Mouse (Mus musculus) lung, postnatal 10 days (tissue): ENCODE results near the gene Prdm11.

Source experiments
- DNase-seq: peaks from one replicate; pipeline ENCODE4 v3.0.0; 2021

The Prdm11 gene

DNA sequence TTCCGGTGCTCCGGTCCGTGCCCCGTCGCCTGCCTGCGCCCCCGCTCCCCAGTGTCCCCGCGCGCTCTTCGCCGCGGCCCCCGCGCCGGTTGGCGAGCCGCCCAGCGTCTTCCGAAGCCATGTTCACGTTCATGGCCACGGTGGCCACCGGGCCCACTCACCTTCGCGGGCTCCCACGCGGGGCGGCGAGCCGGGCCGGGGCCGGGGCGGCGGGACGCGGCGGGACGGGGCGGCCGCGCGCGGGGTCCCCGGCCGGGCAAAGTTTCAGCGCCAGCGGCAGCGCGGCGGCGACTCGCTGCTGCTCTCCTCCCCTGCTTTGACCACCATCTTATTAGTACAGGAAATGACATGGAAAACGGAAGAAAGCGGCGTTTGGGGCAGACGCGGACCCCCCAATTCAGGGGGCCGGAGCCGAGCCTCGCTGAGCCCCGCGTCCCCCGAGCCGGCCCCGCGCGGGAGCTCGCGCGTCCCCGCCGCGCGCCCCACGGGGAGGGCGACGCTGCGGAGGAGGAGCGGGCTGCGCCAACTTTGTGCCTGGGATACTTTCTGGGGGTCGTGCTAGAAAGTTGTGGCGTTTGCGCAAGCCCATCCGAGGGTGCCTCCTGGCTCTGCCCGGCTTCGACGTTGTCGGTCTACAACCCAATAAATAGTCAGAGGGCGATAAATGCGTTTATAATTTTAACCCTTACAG, at the start of gene Prdm11:
Prdm11 (minus strand) TSS at position 350 of the 691 bp plus-strand sequence.
- peak; percentile 53 for DNase-seq

DNA sequence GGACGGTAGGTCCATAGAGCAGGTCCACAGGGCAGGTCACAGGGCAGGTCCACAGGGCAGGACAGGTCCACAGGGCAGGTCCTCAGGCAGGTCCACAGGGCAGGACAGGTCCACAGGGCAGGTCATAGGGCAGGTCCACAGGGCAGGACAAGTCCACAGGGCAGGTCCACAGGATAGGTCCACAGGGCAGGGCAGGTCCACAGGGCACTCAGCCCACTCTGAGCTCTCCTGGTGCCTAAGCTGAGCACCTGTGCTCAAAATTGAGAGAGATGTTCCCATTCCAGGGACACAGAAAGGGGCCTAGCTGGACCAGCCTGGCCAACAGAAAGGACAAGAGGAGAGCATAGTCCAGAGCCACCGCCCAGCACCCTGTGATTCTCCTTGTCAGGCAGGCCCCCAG, 46.4 kb upstream of the Prdm11 start:
- no peak for DNase-seq

DNA sequence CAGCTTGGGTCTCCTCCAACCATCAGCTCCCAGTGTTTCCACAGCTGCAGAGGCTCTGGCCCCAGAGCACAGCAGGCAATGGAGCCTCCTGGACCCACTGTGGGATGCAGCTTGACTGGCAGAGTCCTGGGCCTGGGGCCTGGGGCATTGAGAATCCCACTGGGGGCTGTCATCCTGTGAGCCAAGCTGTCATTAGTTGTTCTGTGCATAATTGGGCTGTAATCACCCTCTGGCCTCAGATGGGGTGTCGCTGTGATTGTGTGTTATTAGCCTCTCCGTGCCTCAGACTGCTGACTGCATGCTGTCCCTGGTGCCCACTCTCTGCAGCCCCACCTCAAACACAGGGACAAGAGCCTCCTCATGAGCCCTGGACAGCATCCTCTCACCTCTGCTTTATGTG, 45.7 kb upstream of the Prdm11 start:
- no peak for DNase-seq

DNA sequence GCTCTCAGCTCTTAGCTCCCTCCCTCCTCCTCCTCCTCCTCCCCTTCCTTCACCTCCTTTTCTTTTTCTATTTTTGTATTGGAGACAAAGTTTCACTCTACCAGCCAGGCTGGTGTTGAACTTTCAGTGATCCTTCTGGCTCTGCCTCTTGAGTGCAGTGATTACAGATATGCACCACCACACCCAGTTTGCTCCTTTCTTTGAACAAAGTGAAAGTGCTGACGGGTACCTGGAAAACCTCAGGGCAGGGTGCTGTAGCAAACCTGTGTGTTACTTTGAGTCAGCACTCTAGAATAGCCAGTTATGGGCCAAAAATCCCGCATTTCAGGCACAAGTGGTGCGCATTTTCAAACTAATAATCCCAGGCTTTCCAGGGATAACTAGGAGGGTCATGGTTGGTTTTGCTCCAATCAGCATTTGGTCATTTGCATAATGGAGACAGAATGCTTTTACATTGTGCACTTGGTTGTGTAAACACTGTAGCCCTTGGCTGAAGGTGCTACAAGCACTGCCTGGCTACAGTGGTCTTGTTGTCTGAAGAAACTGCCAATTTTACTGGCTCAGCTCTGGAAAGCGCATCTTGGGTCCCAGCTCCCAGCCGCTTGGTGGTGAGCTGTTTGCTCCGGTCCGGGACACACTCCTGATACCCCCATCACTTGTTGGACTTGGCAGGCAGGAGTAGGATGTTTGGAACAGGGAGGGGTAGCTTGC, 43.6 kb upstream of the Prdm11 start:
- DNase-seq: no peak

DNA sequence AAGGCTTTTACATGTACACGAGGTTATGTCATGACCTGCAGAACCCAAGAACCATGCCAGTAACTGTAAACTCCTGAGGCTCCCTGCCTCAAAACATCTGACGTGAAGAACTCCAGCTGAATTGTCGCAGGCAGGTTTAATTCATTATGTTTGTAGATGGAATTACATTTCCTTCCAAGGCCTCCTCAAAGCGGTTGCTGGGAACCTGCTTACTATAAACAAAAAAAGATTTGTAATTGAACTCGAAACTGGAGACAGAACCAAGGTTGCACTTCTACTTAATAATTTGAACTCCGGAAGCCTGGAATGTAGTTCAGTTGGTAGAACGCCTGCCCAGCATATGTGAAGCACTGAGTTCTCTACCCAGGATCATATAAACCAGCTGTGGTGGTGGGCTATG, 42.0 kb upstream of the Prdm11 start:
- no peak for DNase-seq

DNA sequence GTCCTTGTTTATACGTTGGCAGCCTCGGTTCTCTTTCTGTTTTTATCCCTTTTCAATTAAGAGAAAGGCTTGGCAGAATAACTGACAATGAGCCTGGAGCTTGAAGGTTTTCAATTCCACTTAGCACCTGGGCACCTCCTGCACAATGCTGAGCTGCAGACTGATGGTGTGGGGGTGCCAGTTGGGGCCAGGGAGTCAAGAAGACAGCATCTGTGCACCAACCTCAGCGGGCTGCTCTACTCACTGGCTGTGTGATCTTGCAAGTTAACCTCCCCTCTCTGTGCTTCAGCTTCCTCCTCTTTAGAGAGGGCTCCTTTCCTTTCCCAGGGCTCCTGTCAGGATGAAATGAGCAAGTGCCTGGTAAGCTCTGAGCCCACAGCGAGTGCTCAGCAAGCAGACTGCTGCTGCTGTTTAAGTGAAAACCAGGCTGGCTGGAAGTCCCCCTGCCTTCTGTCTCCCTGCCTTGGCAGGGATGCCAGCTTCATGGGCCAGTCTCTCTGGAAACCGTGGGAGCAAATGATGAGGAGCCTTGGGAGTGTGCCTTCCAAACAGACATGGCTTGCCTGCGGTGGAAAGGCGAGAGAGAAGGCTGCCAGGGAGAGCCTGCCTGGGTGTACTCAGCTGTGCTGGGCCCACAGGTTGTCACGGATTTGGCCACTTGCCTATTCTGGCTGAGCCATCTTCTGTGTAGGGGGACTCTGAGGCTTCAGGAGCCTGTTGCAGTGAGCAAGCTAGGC, 39.5 kb upstream of the Prdm11 start:
- no peak for DNase-seq

DNA sequence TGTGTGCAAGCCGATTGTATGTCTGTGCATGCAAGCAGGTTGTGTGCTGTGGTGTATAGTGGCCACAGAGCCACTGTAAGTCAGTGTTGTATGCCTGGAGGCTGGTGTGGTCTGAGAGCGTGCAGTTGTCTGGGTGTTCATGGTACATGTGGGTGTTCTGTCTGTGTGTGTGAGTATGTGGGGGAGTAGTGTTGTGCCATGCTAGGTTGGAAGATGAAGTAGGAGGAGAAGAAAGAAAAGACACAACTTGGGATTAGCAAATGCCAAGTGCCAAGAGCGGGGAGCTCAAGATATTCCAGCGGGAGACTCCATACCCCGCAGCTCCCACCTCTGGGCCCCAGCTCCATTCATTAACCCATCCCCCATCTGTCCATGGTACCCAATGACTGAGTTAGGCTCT, 38.5 kb upstream of the Prdm11 start:
- no peak for DNase-seq

DNA sequence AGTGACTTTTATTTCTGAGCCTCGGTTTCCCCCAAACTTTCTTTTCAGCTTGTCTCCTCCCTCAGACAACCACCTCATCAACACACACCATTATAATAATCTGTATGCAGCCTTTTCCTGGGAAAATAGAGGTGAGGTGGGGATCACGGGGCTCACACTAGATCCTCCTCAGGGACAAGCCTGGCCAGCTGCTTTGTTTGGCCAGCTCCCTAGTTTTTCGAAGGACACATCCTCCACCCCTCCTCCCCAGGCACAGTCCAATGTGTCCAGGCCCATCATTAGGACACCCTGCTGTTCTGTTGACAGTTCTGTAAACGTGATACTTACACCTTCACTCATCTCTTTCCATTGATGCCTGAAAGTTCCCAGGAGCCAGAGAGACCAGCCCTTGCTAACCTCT, 37.4 kb upstream of the Prdm11 start:
- peak; percentile 38 for DNase-seq

DNA sequence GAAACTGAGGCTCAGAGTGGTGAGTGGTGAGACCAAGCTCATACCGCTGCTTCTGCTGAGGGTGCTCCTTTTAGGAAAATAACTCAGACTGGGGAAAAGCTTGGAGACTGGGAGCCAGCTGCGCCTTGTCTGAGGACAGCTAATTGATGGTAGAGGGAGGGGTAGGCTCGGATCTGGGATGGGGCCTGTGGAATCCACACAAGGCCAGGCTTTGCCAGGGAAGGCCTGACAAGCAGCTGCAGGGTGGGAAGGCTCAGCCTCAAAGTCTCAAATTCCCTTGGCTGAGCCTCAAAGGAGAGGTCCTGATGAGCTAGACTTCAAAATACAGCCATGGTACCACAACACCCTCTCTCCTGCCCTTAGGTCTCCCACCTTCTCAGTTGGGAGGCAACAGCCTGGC, 36.9 kb upstream of the Prdm11 start:
- DNase-seq: peak; percentile 87

DNA sequence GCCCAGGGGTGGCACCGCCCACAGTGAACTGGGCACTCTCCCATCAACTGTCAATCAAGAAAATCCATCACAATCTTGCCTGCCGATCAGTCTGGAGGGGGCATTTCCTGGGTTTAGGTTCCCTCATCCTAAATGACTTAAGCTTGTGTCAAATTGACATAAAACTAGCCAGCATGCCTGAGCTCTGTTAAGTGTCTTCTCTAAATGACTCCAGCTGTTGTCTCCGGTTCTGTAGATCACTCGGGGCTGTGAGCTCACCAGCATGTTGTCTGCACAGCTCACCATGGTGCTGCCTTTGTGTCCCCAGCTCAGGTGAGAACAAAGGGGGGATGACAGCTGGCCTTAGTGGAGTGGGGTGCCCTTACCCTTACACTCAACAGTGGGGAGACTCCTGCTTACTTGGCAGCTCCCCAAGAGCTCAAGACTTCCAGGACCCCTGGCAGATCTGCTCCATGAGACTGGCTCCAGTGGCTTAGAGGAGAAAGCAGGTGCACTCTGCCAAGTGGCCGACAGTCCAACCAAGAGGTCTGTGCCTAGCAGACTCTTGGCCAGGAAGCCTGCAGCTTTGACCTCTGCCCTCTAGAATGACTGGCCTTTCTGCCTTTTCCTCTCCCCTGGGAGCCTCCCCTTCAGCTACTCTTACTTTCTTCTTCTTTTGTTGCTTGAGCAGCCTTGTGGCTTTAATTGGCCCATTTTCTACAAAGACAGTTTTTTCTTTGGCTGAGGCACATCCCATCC, 35.1 kb upstream of the Prdm11 start:
- no peak for DNase-seq

DNA sequence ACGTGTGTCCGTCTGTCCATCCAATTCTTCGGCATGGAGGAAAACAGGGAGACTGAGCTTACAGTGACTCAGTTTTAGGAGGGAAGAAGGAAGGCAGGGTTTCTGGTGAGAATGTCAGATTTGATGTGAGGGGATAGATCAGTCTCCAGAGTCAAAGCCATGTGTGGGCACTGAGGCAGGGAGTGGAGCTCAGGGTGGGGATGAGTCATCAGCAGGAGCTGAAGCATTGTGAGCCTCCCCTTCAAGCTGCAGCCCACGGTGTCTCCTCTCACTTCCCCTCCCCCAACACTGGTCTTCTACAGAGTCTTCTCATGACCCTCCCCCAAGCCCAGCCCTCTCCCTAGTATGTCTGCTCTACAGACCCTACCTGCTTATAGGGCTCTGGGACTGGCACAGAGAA, 33.4 kb upstream of the Prdm11 start:
- DNase-seq: no peak

DNA sequence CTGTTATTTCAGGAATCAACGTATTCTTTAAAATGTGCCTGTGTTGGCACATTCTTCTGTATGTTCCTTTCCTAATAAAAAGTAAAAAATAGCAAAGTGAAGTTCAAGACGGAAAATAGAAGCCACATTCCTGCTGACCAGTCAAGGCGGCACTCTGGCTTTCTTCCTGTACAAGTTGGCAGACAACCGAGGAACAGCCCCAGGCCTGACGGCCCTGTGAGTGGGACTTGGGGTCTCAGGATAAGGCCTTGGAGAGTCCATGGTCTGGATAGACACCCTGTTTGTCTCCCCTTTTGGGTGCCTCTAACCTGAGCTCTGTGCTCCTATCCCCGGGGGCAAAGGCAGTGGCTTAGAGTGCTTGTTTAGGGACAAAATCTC, 30.6 kb upstream of the Prdm11 start:
- peak; percentile 31 for DNase-seq

DNA sequence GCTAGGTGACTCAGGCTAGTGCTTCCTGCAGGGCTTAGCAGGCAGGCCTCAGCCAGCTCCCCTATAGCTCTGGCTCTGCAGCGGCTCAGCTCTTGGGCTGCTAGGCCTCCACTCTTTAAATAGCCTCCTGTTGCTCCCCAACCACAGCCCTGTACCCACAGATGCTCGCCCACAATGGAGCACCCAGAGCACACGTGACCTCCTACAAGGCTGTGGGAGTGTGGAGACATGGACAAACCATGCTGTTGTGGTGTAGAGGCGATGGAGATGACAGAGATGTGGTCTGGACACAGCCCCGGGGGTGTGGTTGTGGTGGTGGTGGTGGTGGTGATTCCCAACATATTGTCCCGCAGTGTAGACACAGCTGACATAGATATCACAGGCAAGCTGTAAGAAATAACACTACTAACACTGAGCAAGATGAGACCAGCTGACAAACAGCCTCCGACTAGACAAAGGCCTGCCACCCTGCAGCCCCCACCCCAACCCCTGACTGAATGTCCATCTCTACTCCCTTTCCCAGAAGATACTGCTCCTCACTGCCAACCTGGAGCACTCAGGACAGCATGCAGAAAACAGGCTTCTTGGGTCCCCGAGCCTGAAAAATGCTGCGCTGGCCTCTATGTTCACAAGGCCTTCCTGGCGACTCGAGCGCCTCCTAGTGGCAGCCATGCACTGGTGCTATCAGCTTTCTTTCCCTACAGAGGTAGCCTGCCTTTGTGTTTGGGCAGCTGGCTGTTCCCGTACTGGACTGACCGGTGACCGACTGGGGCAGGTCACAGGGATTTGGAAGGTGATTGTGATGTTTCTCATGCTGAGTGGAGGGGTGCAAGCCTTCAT, 30.0 kb upstream of the Prdm11 start:
- DNase-seq: peak; percentile 80

DNA sequence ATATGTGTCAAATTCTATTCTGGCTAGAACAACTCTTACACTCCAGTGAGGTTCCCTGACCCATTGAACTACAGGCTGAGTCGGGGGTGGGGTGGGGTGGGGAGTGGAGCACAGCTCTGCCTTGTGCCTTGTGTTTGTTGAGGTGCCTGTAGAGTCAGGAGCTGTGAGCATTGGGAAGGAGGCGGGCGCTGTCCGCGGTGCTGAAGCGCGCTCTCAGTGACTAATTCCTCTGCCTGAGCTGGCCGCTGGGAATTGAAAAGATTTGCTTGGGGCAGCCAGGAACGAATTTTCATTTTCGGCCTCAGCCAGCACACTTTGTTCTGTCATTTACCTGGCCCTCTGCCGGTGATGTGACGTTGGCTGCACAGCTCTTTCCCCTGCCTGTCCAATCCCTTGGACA, 25.7 kb upstream of the Prdm11 start:
- DNase-seq: peak; percentile 83

DNA sequence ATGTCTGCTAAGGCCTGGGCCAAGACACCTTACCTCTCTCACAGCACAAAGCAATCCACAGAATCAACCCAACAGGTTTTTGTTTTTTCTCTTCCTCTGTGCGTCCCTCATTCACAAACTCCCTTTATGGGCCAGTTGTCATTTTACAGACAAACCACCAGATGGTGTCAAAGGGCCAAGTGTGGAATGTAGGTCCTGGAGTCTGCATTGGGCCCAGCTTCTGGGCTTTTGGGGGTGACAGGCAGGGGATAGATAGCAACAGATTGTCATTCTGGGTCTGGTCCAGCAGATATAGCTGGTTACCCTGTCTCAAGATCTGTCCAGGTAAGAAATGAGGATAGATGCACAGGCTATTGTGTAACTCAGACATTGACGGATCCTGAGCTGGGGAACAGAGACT, 23.0 kb upstream of the Prdm11 start:
- peak; percentile 45 for DNase-seq

DNA sequence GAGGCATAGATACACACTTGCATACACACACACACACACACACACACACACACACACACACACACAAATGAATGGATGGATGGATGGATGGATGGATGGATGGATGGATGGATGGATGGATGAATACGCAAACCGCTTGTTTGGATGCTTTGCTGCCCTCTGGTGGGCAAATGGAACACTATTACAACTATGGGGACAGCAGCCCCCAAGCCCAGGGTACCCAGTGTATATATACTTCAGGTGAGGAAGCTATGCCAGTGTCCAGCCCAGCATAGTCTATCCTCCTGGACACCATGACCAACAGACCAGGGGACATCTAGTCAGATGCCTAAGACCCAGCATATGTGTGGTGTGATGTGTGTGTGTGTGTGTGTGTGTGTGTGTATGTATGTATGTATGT, 17.4 kb upstream of the Prdm11 start:
- DNase-seq: peak; percentile 71

DNA sequence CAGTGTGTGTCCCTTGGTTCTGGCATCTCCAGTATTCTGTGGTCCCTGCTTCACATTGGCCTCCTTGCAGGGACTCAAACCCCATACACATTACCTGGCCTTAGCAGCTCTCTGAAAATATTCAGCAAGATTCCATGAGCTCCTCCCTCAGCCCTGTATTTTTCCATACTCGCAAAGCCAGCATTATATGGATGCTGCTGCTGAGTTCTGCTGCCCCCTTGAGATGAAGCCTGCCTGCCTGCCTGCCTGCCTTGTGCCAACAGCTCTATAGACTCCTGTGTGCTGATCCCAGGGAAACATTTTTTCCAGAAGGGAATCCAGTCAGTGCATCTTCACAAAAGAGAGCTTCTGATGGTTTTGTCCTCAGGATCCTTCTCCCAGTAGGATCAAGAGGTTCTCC, 5.9 kb upstream of the Prdm11 start:
- no peak for DNase-seq

DNA sequence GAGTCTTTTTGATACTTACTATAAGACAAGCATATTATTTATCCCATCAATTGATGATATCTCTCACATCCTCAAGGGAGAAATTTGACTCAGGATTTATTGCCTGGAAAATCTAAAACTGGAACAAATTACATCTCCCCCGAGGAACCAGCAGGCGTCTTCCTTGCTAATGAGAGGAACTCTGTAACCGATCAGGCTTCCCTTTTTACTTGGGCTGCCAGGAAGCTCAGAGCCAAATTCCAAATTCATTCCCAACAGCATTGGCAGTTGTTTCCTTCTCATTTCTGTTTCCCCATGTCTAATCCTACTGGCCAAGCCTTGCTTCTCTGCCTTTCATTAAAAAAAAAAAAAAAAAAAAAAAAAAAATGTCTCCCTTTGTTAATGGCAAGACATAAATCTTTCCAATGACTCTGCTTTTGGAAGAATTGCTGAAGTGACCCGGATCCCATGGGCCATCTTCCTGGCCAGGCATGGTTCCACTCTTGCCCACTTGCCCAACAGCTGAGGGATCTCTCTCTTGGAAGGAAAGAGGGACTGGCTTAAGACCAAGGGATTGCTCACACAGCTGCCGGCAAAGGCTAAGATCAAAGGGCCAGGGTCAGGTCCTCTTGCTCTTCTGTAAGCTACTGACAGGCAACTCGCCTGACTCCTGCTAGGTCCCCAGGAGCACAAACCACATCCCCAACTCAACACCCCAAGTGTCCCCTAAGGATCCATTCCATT, 2.8 kb upstream of the Prdm11 start:
- peak; percentile 69 for DNase-seq

DNA sequence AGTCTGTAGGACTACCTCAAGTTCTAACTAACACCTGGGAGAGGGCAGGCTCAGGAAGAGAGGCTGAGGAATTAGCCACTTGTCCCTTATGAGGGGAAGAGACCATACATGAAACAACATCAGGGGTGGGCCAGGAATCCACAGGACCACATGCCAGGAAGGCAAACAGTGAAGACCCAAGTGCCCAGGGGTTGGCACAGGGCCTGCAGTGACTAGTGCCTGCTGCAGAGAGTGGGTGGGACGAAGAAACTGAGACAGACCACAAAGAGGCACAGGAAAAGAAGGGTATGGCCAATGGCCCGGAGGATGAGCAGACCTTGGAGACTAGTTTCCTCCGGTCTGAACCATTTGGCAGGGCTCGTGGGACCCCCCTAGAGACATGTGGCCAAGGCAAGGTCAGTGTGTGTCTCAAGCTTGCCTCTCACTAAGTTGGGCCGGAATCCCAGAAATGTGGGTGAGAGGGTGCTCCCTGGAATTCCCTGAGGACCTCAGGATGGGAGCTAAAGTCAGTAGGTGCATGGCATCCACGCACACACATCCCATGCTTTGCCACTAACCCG, 1.6 kb upstream of the Prdm11 start:
- DNase-seq: no peak

DNA sequence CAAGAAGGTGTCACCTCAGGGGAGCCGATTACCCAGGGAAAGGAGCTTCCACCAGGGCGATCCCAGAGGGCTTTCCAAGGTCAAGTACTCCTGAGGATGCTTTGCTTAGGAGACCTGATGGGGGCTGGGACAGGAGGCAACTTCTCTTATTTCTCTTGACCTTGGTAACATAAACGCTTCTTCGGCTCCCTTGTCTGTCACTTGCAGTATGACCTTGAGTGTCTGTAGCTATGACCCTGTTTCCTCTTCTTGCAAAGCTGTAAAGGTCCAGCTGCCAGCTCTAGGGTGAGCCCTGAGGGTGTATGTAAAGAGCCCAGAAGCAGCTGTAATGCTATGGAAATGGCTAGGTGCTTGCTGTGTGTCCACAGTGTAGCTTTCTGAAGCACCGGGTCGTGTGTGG, 1.1 kb upstream of the Prdm11 start:
- DNase-seq: no peak

DNA sequence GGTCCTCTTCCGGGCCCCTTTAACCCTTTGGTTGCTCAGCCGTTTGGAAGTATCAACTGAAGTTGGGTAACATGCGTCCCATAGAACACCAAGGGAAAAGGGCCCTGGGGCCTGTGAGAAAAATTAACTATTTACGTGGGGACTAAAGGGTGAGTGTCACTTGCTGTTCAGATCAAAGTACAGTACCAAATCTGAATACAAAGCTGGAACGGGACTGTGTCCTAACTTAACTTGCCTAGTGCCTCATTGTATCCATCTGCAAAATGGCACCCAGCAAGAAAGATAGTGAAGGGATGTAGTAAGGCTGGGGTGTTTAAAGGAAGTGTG, 505 bp upstream of the Prdm11 start:
- no peak for DNase-seq
